Mouse (Mus musculus): ENCODE measurements around the gene Nf2. TPM values are rescaled to one million over a fixed set of nuclear protein-coding genes. Genes with fewer than 3 reads are reported as not detected.

Nf2 gene
- 47.6 and 51.2 TPM in 2 replicates for polyA plus RNA-seq (2014; fragmentation: Nextera tagmentation; extraction: Ambion mirVana)

DNA sequence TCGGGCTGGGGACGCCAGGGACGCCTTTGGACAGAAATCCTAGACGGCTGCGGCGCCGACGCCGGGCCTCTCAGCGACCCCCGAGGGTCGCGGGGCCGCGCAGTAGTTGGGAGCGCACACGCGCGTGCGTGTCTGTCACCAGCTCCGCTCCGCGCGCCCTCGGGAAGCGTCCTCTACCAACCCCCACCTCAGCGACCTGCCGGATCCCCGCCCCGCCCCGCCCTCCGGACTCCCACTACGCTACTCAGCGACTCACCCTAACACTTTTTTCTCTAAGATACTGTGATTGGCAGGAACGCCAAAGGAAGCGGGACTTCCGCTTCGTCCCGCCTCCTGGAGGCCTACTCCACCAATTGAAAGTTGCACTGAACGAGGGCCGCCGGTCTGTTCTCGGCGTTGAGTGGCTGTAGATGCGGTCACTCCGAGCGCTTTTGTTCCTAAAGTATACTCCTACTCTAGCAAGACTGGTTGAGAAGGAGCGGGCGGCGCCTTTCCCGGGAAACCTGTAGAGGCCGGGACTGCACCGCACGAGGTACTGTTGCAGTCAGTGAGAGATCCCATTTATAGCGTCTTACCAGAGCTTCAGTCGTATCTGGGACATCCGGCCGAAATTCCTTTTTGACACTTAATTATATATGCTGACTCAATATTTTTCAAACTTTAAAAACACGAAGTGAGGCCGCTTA is at the start of gene Nf2:
Gene Nf2 (minus strand): TSS at position 279 of the 686 bp plus-strand sequence.
- H3K9me3 ChIP-seq (ENCODE audit: control insufficient read depth, low read length) = no peaks in the 10 kb centered on the region
- no peaks in the 10 kb centered on the region for H3K36me3 ChIP-seq (ENCODE audit: control insufficient read depth, insufficient read depth, low read length)
- ATAC-seq (ENCODE audit: insufficient number of reproducible peaks, low FRiP score, low TSS enrichment, low read depth) (peak; percentile 98), DNase-seq (ENCODE audit: low spot score) (peak; percentile 98)
- H3K27ac ChIP-seq (replicated peaks; ENCODE audit: low read depth, low read length) = 0 out of 2 replicates have a peak within 1 kb of the TSS, but pooled peaks have one; percentile 53
- H3K4me2 ChIP-seq (ENCODE audit: low read depth, severe bottlenecking) = peak within 1 kb of the TSS; percentile 66
- under 1% methylated on average over 60 of the region's 60 CpGs for WGBS
- H3K27me3 ChIP-seq (ENCODE audit: control insufficient read depth, insufficient read depth, low read length) = no peaks in the 10 kb centered on the region
- no peaks in the 10 kb centered on the region for H3K4me1 ChIP-seq (ENCODE audit: control insufficient read depth, insufficient read depth, low read length)
- peak within 1 kb of the TSS; percentile 95 for H3K4me3 ChIP-seq (ENCODE audit: low read depth, low read length)
- H3K9ac ChIP-seq (ENCODE audit: low read length) = peak within 1 kb of the TSS; percentile 94

DNA sequence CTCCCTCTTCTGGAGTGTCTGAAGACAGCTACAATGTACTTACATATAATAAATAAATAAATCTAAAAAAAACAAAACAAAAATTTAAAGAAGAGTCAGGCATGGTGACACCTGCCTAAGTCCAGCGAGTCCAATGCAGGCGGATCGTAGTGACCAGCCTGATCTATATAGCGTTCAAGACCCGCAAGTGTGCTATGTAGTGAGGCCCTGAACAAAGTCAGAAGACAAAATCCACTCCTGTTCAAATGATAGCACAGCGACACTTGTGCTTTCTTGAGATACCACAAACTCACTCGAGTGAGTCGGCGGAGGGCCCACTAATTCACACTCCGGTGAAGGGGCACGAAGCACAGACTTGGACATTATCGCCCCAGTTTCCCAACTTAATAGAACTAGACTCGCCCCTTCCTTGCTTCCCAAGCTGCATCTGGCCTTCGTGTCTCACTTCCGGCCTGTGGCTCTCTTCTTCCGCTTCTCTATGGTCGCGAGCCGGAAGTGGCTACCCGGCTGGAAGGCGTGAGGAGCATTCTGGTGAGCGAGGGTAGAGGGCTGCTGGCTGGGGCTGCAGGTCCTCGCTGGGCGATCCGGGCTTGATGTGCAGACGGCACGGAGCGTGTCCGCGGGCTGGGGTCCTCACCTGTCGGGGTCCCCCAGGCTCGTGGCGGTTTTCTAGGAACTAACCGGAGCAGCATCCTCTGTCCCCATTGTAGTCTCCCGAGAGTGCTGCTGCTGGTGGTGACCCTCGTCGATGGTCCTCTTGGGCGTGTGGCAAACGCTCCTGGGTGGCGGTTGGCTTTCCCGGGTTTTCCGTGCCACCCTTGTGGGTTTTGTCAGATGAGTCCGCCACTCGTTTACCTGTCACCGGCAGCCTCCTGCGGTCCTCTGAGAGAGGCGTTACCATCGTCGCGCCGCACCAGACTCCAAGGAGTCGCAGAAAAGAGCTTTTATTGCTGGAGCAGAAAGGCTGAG is 45.8 kb upstream of the Nf2 start, which contains the start of gene Thoc5:
Gene Thoc5 (plus strand): TSS at position 473 of the 969 bp plus-strand sequence.
- H3K36me3 ChIP-seq (ENCODE audit: control insufficient read depth, insufficient read depth, low read length) = peaks cover 4% of the 10 kb centered on the region; the same call in 1 of the 2 replicates
- no peaks in the 10 kb centered on the region for H3K4me1 ChIP-seq (ENCODE audit: control insufficient read depth, insufficient read depth, low read length)
- WGBS = 3% methylated on average over 52 of the region's 52 CpGs
- peak within 1 kb of the TSS; percentile 88 for H3K4me3 ChIP-seq (ENCODE audit: low read depth, low read length)
- peak within 1 kb of the TSS; percentile 74 for H3K4me2 ChIP-seq (ENCODE audit: low read depth, severe bottlenecking)
- ATAC-seq (ENCODE audit: insufficient number of reproducible peaks, low FRiP score, low TSS enrichment, low read depth) (peak; percentile 80), DNase-seq (ENCODE audit: low spot score) (peak; percentile 87)
- H3K9ac ChIP-seq (ENCODE audit: low read length) = peak within 1 kb of the TSS; percentile 84
- no peaks in the 10 kb centered on the region for H3K9me3 ChIP-seq (ENCODE audit: control insufficient read depth, low read length)
- no peak within 1 kb of the TSS for H3K27ac ChIP-seq (replicated peaks; ENCODE audit: low read depth, low read length)
- H3K27me3 ChIP-seq (ENCODE audit: control insufficient read depth, insufficient read depth, low read length) = no peaks in the 10 kb centered on the region

DNA sequence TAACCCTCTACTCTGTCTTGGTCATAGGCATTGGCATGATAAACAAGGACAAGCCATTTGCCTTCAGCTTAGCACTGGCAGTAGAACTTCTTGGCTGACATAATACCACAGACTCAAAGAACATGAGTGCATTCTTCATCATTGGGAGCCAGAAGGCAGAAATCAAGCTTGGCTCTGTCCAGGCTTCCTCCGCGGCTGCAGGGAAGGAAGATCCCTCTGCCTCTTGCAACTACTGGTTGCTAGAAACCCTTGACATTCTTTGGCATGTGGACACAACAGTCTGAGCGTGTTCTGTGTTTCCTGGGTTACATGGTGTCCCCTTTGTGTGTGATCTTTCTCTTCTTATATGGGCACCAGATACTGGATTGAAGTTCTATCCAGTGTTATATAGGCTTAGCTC is 37.7 kb upstream of the Nf2 start:
- Histone ChIP-seq H3K36me3 (ENCODE audit: control insufficient read depth, insufficient read depth, low read length) (peaks cover 11% of the 10 kb centered on the region; the same call in 1 of the 2 replicates), H3K9me3 (ENCODE audit: control insufficient read depth, low read length) (no peaks in the 10 kb centered on the region), H3K4me2 (ENCODE audit: low read depth, severe bottlenecking) (no peak overlapping the region), H3K4me3 (ENCODE audit: low read depth, low read length) (no peak overlapping the region), H3K4me1 (ENCODE audit: control insufficient read depth, insufficient read depth, low read length) (no peaks in the 10 kb centered on the region), H3K27ac (replicated peaks; ENCODE audit: low read depth, low read length) (no peak overlapping the region), H3K27me3 (ENCODE audit: control insufficient read depth, insufficient read depth, low read length) (no peaks in the 10 kb centered on the region), H3K9ac (ENCODE audit: low read length) (no peak overlapping the region)
- ATAC-seq (ENCODE audit: insufficient number of reproducible peaks, low FRiP score, low TSS enrichment, low read depth) = no peak
- no peak for DNase-seq (ENCODE audit: low spot score)
- 92% methylated on average over 3 of the region's 3 CpGs for WGBS

DNA sequence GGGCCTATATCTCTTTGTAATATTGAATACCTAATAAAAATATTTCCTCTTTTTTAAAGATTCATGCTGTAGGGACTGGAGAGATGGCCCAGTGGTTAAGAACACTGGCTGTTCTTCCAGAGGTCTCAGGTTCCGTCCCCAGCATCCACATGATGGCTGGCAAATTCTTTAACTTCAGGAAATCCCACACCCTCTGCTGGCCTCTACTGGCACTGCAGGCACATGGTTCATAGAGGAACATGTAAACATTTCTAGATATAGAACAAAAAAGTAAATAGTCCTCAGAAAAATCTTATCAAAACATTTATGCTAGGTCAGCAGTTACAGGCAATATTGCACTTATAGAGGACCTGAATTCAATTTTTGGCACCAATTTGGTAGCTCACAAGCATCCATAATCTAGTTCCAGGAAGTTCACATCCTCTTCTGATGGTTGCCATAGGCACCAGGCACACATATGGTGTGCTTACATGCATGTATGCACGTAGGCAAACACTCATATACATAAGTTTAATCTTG is 36.1 kb upstream of the Nf2 start:
- Histone ChIP-seq H3K9ac (ENCODE audit: low read length) (no peak overlapping the region), H3K4me1 (ENCODE audit: control insufficient read depth, insufficient read depth, low read length) (no peaks in the 10 kb centered on the region), H3K9me3 (ENCODE audit: control insufficient read depth, low read length) (no peaks in the 10 kb centered on the region), H3K4me2 (ENCODE audit: low read depth, severe bottlenecking) (no peak overlapping the region), H3K27ac (replicated peaks; ENCODE audit: low read depth, low read length) (no peak overlapping the region), H3K27me3 (ENCODE audit: control insufficient read depth, insufficient read depth, low read length) (no peaks in the 10 kb centered on the region), H3K4me3 (ENCODE audit: low read depth, low read length) (no peak overlapping the region), H3K36me3 (ENCODE audit: control insufficient read depth, insufficient read depth, low read length) (peaks cover 11% of the 10 kb centered on the region; the same call in 1 of the 2 replicates)
- ATAC-seq (ENCODE audit: insufficient number of reproducible peaks, low FRiP score, low TSS enrichment, low read depth) (no peak), DNase-seq (ENCODE audit: low spot score) (peak; percentile 70)
- 65% methylated on average over 2 of the region's 2 CpGs for WGBS

DNA sequence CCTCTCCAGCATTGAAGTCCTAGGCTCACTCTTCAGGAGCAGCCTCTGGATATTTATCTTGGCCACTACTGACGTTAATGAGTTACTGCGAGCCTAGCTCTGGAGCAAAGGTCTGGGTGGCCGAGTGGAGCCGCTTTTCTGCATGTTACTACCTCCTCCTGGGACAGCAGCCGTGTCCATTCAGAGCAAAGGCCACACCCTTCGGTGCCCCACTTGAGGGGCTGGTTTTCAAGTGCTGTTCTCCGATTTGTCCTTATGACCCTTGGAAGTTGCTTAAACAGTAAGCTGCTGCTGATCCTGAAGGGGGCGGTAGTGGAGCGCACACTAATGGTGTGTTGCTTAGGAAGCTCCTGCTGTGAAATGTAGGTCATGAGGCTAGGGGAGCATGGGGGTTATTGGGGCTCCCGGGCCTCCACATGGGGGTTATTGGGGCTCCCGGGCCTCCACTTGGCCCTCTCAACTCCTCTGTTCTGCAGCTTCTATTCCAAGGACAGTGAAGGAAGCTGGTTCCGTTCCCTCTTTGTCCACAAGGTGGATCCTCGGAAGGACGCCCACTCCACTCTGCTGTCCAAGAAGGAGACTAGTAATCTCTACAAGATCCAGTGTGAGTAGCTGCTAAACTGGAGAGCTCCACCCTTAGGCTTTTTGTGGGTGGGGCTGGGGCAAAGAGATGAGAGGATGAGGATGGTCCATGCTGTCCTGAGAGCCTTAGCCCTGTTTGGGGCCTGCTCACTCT is 33.7 kb upstream of the Nf2 start:
- no peaks in the 10 kb centered on the region for H3K27me3 ChIP-seq (ENCODE audit: control insufficient read depth, insufficient read depth, low read length)
- H3K4me3 ChIP-seq (ENCODE audit: low read depth, low read length) = no peak overlapping the region
- H3K4me2 ChIP-seq (ENCODE audit: low read depth, severe bottlenecking) = no peak overlapping the region
- WGBS = 43% methylated on average over 14 of the region's 14 CpGs
- no peaks in the 10 kb centered on the region for H3K4me1 ChIP-seq (ENCODE audit: control insufficient read depth, insufficient read depth, low read length)
- no peaks in the 10 kb centered on the region; the same call in 1 of the 2 replicates for H3K36me3 ChIP-seq (ENCODE audit: control insufficient read depth, insufficient read depth, low read length)
- H3K9ac ChIP-seq (ENCODE audit: low read length) = no peak overlapping the region
- peak; percentile 40 for DNase-seq (ENCODE audit: low spot score)
- no peaks in the 10 kb centered on the region for H3K9me3 ChIP-seq (ENCODE audit: control insufficient read depth, low read length)
- ATAC-seq (ENCODE audit: insufficient number of reproducible peaks, low FRiP score, low TSS enrichment, low read depth) = no peak
- no peak overlapping the region for H3K27ac ChIP-seq (replicated peaks; ENCODE audit: low read depth, low read length)

DNA sequence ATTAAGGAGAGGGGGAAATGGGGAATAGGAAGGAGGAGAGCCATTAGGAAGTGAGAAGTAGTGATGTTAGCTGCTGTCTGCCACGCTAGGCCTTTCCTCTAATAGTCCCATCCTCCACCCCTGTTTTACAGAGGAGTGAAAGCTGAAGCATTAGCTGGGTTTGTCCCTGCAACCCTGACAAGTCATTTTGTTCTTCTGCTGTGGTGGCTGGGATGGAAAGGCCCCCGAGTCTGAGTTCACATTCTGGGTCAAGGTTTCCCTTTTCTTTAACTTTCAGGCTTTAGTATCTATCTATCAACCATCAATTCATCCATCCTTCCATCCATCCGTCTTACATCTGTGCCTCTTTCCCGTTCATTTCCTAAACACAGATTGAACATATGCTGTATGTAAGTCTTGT is 31.8 kb upstream of the Nf2 start:
- H3K4me3 ChIP-seq (ENCODE audit: low read depth, low read length) = no peak overlapping the region
- no peaks in the 10 kb centered on the region for H3K4me1 ChIP-seq (ENCODE audit: control insufficient read depth, insufficient read depth, low read length)
- H3K27me3 ChIP-seq (ENCODE audit: control insufficient read depth, insufficient read depth, low read length) = no peaks in the 10 kb centered on the region
- WGBS = 75% methylated on average over 4 of the region's 4 CpGs
- H3K27ac ChIP-seq (replicated peaks; ENCODE audit: low read depth, low read length) = no peak overlapping the region
- ATAC-seq (ENCODE audit: insufficient number of reproducible peaks, low FRiP score, low TSS enrichment, low read depth) (no peak), DNase-seq (ENCODE audit: low spot score) (no peak)
- no peak overlapping the region for H3K9ac ChIP-seq (ENCODE audit: low read length)
- no peaks in the 10 kb centered on the region for H3K9me3 ChIP-seq (ENCODE audit: control insufficient read depth, low read length)
- H3K36me3 ChIP-seq (ENCODE audit: control insufficient read depth, insufficient read depth, low read length) = peaks cover 2% of the 10 kb centered on the region; the same call in 1 of the 2 replicates
- no peak overlapping the region for H3K4me2 ChIP-seq (ENCODE audit: low read depth, severe bottlenecking)

DNA sequence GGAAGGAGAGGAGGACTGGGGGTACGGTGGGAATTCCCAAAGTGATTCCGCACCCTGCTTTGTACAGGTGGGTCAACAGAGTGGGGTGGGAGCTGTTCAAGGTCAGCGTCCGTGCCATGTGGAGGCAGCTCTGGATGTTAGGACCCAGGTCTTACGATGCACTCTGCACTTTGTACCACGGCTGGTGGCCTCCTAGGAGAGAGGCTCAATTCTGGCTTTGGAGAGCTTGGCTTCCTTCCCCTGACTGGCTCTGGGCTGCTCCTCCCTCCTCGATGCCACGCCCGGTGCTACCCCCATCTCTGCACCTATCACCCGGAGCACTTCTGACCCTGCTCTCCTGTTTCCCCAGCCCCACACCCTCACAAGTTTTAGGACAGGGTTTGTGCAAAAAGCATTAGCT is 25.2 kb upstream of the Nf2 start:
- ATAC-seq (ENCODE audit: insufficient number of reproducible peaks, low FRiP score, low TSS enrichment, low read depth) (peak; percentile 15; the same call in 1 of the 2 replicates), DNase-seq (ENCODE audit: low spot score) (peak; percentile 30)
- Histone ChIP-seq H3K36me3 (ENCODE audit: control insufficient read depth, insufficient read depth, low read length) (peaks cover 2% of the 10 kb centered on the region; the same call in 1 of the 2 replicates), H3K27me3 (ENCODE audit: control insufficient read depth, insufficient read depth, low read length) (no peaks in the 10 kb centered on the region), H3K4me3 (ENCODE audit: low read depth, low read length) (peak overlapping the region; percentile 71), H3K9ac (ENCODE audit: low read length) (peak overlapping the region; percentile 78), H3K4me1 (ENCODE audit: control insufficient read depth, insufficient read depth, low read length) (peaks cover 6% of the 10 kb centered on the region), H3K9me3 (ENCODE audit: control insufficient read depth, low read length) (no peaks in the 10 kb centered on the region), H3K27ac (replicated peaks; ENCODE audit: low read depth, low read length) (no peak overlapping the region), H3K4me2 (ENCODE audit: low read depth, severe bottlenecking) (peak overlapping the region; percentile 85)
- WGBS = 3% methylated on average over 10 of the region's 10 CpGs

All from limb, embryonic 11.5 days (tissue).